Mouse (Mus musculus) heart, embryonic 10.5 days (tissue): ENCODE data around the gene Lss. TPM values are rescaled to one million over a fixed set of nuclear protein-coding genes. Genes with fewer than 3 reads are reported as not detected.

Source experiments
- DNase-seq: peaks from one replicate; pipeline ENCODE4 v3.0.0-alpha.2; 2017; ENCODE audit warnings: low spot score
- H3K27ac ChIP-seq: fragments of 300-500 bp; sonication (generic); 2 replicates; pipeline ENCODE4 v1.5.1; 2016; ENCODE audit warnings: mild to moderate bottlenecking
- H3K27me3 ChIP-seq: fragments of 300-500 bp; sonication (generic); 2 replicates; pipeline ENCODE4 v1.6.1; 2016; ENCODE audit warnings: mild to moderate bottlenecking; ENCODE audit not compliant: poor library complexity, insufficient read depth, severe bottlenecking
- H3K36me3 ChIP-seq: fragments of 300-500 bp; sonication (generic); 2 replicates; pipeline ENCODE4 v1.6.1; 2016; ENCODE audit warnings: mild to moderate bottlenecking, moderate library complexity
- H3K4me1 ChIP-seq: fragments of 300-500 bp; sonication (generic); 2 replicates; pipeline ENCODE4 v1.6.1; 2016; ENCODE audit warnings: mild to moderate bottlenecking
- H3K4me3 ChIP-seq: fragments of 300-500 bp; sonication (generic); 2 replicates; pipeline ENCODE4 v1.5.1; 2016; ENCODE audit warnings: mild to moderate bottlenecking, moderate library complexity
- H3K9me3 ChIP-seq: fragments of 300-500 bp; sonication (generic); 2 replicates; pipeline ENCODE4 v1.6.1; 2016; ENCODE audit warnings: mild to moderate bottlenecking, moderate library complexity
- WGBS: fragments of 180-500 bp; shearing (Covaris S2); methylation state at CpG from one replicate; pipeline ENCODE4 v1.1.7; 2016; 5-methylcytosine and 5-hydroxymethylcytosine counted together
- polyA plus RNA-seq: library from polyadenylated mRNA; unstranded; fragments of >200 nt; fragmentation: Nextera tagmentation; extraction: Ambion mirVana; gene quantifications from 2 replicates; pipeline ENCODE4 v1.2.1, GENCODE M21; 2016

The Lss gene
- polyA plus RNA-seq, 1 experiment from 2014 or later: 34.7 TPM

GRCm38 (mm10) chr10:76575374-76575773 lies 44.0 kb downstream of the Lss start, which contains the start of gene Ftcd:
Gene Ftcd (plus strand): TSS chr10:76575648.
- Histone ChIP-seq H3K36me3 (0 out of 2 replicates have a peak, but pooled peaks cover 2% of the 10 kb centered on the region), H3K4me3 (no peak within 1 kb of the TSS), H3K27me3 (no peaks in the 10 kb centered on the region), H3K9me3 (no peaks in the 10 kb centered on the region), H3K4me1 (peaks cover 10% of the 10 kb centered on the region), H3K27ac (peak within 1 kb of the TSS; percentile 60; the same call in 1 of the 2 replicates)
- 82% methylated on average over 3 of the region's 3 CpGs for WGBS
- no peak for DNase-seq

DNA sequence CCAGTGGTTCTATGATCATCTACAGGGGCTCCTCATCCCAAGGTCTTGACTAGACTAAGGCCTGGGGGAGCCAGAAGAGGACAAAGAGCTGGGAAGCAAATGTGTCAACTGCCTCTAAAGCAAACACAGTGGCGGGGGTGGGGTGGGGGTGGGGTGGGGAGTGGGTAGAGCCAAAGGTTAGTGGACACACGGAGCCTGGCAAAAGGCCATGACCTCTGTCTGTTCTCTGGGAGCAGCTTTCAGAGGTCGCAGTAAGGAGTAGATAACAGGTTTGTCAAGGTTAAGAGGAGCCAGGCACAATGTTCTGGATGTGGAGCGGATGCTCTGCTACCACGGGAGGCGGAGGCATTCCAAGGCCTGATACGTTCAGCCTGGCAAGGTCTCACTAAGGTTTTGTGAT lies 45.5 kb downstream of the Lss start:
- H3K4me3 ChIP-seq: no peak overlapping the region
- DNase-seq: no peak
- H3K4me1 ChIP-seq: peaks cover 17% of the 10 kb centered on the region
- H3K27ac ChIP-seq: peak overlapping the region; percentile 60
- H3K9me3 ChIP-seq: no peaks in the 10 kb centered on the region
- 48% methylated on average over 7 of the region's 7 CpGs for WGBS
- H3K27me3 ChIP-seq: no peaks in the 10 kb centered on the region
- no peaks in the 10 kb centered on the region for H3K36me3 ChIP-seq

GRCm38 (mm10) chr10:76584138-76584537 lies 52.8 kb downstream of the Lss start:
- no peaks in the 10 kb centered on the region for H3K36me3 ChIP-seq
- WGBS: 14% methylated on average over 10 of the region's 10 CpGs
- no peak for DNase-seq
- peaks cover 43% of the 10 kb centered on the region for H3K4me1 ChIP-seq
- no peaks in the 10 kb centered on the region for H3K27me3 ChIP-seq
- peak overlapping the region; percentile 87 for H3K27ac ChIP-seq
- H3K9me3 ChIP-seq: no peaks in the 10 kb centered on the region
- H3K4me3 ChIP-seq: peak overlapping the region; percentile 47

DNA sequence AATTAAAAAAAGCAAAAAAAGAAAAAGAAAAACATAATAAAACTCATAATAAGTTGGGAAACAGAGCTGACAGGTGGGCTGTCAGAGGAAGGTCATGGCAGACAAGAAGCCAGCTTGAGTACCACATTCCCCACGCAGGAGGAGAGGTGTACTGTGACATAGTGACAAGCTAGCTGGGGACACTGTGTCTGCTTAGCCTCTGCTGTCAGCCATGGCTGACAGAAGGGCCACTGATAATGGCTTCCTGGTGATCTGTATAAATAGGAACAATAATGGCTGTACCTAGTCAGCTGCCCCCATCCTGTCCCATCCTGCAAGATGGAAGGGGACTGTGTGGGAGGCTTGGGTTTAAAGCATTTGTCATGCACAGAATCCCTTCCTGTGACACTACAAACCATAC lies 54.8 kb downstream of the Lss start:
- Histone ChIP-seq H3K9me3 (no peaks in the 10 kb centered on the region), H3K27ac (peak overlapping the region; percentile 86), H3K36me3 (no peaks in the 10 kb centered on the region), H3K4me1 (peaks cover 53% of the 10 kb centered on the region), H3K4me3 (no peak overlapping the region), H3K27me3 (no peaks in the 10 kb centered on the region)
- WGBS: 5% methylated on average over 1 of the region's 1 CpGs
- DNase-seq: peak; percentile 90

- Histone ChIP-seq H3K36me3 (no peaks in the 10 kb centered on the region), H3K27ac (peak overlapping the region; percentile 82), H3K4me1 (peaks cover 35% of the 10 kb centered on the region), H3K4me3 (no peak overlapping the region), H3K9me3 (no peaks in the 10 kb centered on the region), H3K27me3 (no peaks in the 10 kb centered on the region)
- 67% methylated on average over 11 of the region's 11 CpGs for WGBS
- no peak for DNase-seq
Observed at GRCm38 (mm10) chr10:76590197-76590596, 58.8 kb downstream of the Lss start.

- Histone ChIP-seq H3K27me3 (no peaks in the 10 kb centered on the region), H3K9me3 (no peaks in the 10 kb centered on the region), H3K4me3 (no peak overlapping the region), H3K4me1 (0 out of 2 replicates have a peak, but pooled peaks cover 5% of the 10 kb centered on the region), H3K27ac (no peak overlapping the region), H3K36me3 (no peaks in the 10 kb centered on the region)
- no peak for DNase-seq
- WGBS: 92% methylated on average over 31 of the region's 31 CpGs
Observed at GRCm38 (mm10) chr10:76596338-76596737, 65.0 kb downstream of the Lss start.

DNA sequence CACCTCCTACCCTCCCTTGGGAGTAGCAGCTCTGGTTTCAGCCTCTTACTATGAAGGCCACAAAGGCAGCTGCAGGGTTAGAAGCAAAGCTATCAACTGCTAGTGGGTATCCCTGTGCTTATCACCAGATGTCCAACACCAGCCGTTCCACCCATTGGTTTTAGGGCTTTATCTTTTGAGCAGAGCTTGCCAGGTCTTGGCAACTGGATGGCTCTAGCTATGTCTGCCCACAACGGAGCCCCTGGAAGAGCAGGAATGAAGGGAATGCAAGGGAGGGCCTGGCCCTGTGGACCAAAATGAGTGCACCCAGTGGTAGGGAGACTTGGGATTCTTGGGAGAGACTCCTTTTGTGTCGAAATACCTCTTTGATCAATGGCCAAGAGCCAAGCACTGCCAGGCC lies 71.3 kb downstream of the Lss start:
- 51% methylated on average over 3 of the region's 3 CpGs for WGBS
- peaks cover 4% of the 10 kb centered on the region; the same call in 1 of the 2 replicates for H3K27me3 ChIP-seq
- no peak overlapping the region for H3K4me3 ChIP-seq
- H3K27ac ChIP-seq: no peak overlapping the region
- H3K9me3 ChIP-seq: no peaks in the 10 kb centered on the region
- DNase-seq: no peak
- H3K4me1 ChIP-seq: peaks cover 9% of the 10 kb centered on the region
- peaks cover 33% of the 10 kb centered on the region for H3K36me3 ChIP-seq

Other genes starting within 250 kb of the Lss start
- gene Dip2a, start 186.3 kb upstream of the Lss start, polyA plus RNA-seq: 8.0 and 9.1 TPM in 2 replicates
- gene AC141477.1, start 91.1 kb upstream of the Lss start, polyA plus RNA-seq: not detected in 2 replicates
- gene Pcnt, start 88.8 kb upstream of the Lss start, polyA plus RNA-seq: 14.9 and 15.1 TPM in 2 replicates
- not detected in 2 replicates for gene 2610028H24Rik, start 82.5 kb upstream of the Lss start, polyA plus RNA-seq
- 43.0 and 49.9 TPM in 2 replicates for gene Mcm3ap, start 62.7 kb upstream of the Lss start, polyA plus RNA-seq
- gene Ybey, start 62.5 kb upstream of the Lss start, polyA plus RNA-seq: 8.1 and 8.3 TPM in 2 replicates
- 0.29 TPM in 1 of 2 replicates, not detected in the other for gene Spatc1l, start 30.7 kb downstream of the Lss start, polyA plus RNA-seq
- gene Ftcd, start 44.1 kb downstream of the Lss start, polyA plus RNA-seq: 4.2 and 5.2 TPM in 2 replicates
- 17.1 and 19.7 TPM in 2 replicates for gene Col6a2, start 92.0 kb downstream of the Lss start, polyA plus RNA-seq
- 17.1 and 18.2 TPM in 2 replicates for gene Col6a1, start 194.6 kb downstream of the Lss start, polyA plus RNA-seq